Mouse (Mus musculus): Measurements from ENCODE around the gene Bckdha. TPM values are rescaled to one million over a fixed set of nuclear protein-coding genes. Genes with fewer than 3 reads are reported as not detected.

Gene Bckdha
- total and polyA plus RNA-seq, 3 experiments, result 27.0 to 33.1 TPM; not detected in 1

GRCm38 (mm10) chr7:25705801-25706251, 47.0 kb upstream of the Bckdha start:
- TF ChIP-seq RCOR1 (IDR thresholded peaks at IDR 0.05; ENCODE audit: low read depth, low read length) (no peak), USF1 (IDR thresholded peaks at IDR 0.05; ENCODE audit: low read depth, low read length) (no peak), POLR2AphosphoS5 (IDR thresholded peaks at IDR 0.05; ENCODE audit: borderline replicate concordance, low read depth, low read length) (no peak), TBP (IDR thresholded peaks at IDR 0.05; ENCODE audit: low read depth, low read length) (no peak), RAD21 (IDR thresholded peaks at IDR 0.05; ENCODE audit: low read depth, low read length) (no peak), ZNF384 (IDR thresholded peaks at IDR 0.05; ENCODE audit: low read depth, low read length) (no peak), MYC (IDR thresholded peaks at IDR 0.05; ENCODE audit: low read depth, low read length) (no peak), TAL1 (IDR thresholded peaks at IDR 0.05; ENCODE audit: low read length) (no peak), MYB (IDR thresholded peaks at IDR 0.05; ENCODE audit: low read depth, low read length) (no peak), TCF12 (IDR thresholded peaks at IDR 0.05; ENCODE audit: low read depth, low read length) (no peak), MAZ (IDR thresholded peaks at IDR 0.05; ENCODE audit: low read depth, low read length) (no peak), SIN3A (IDR thresholded peaks at IDR 0.05; ENCODE audit: low read length) (no peak), KAT2A (conservative IDR thresholded peaks at IDR 0.05; ENCODE audit: low read depth, low read length) (no peak), ETS1 (IDR thresholded peaks at IDR 0.05; ENCODE audit: low read depth, low read length) (no peak), ZMIZ1 (IDR thresholded peaks at IDR 0.05; ENCODE audit: low read depth, low read length) (no peak; the same call in 1 of the 2 replicates), NRF1 (IDR thresholded peaks at IDR 0.05; ENCODE audit: insufficient read depth, low read depth, low read length, poor library complexity, severe bottlenecking) (no peak), MEF2A (IDR thresholded peaks at IDR 0.05; ENCODE audit: extremely low read depth, insufficient replicate concordance, low read depth, low read length, poor library complexity, severe bottlenecking) (no peak), BHLHE40 (IDR thresholded peaks at IDR 0.05; ENCODE audit: borderline replicate concordance, low read depth, low read length) (no peak), CHD1 (IDR thresholded peaks at IDR 0.05; ENCODE audit: low read depth, low read length) (no peak)
- H3K36me3 ChIP-seq (ENCODE audit: control insufficient read depth in 1 of 2, insufficient read depth in 2 of 2, low read length in 2 of 2), result peaks cover 13 to 17% of the 10 kb centered on the region in 2 experiments
- H3K27me3 ChIP-seq (ENCODE audit: control insufficient read depth in 1 of 2, insufficient read depth in 2 of 2, low read length in 2 of 2), result no peaks in the 10 kb centered on the region
- no peak for DNase-seq (ENCODE audit: low read depth, low spot score)
- H3K9ac ChIP-seq (ENCODE audit: control insufficient read depth, low read depth, low read length, poor library complexity, severe bottlenecking), result no peak overlapping the region
- peaks cover 5% of the 10 kb centered on the region; the same call in 1 of the 2 replicates for H3K79me2 ChIP-seq (ENCODE audit: control insufficient read depth, insufficient read depth, low read length, poor library complexity)
- H3K27ac ChIP-seq (ENCODE audit: control insufficient read depth, low read depth, low read length), result no peak overlapping the region
- H3K4me3 ChIP-seq (ENCODE audit: control insufficient read depth in 1 of 2, insufficient read depth in 1 of 2, low read depth in 2 of 2, low read length in 2 of 2), result no peak overlapping the region
- H3K9me3 ChIP-seq (replicated peaks; ENCODE audit: insufficient read depth, low read length), result no peaks in the 10 kb centered on the region
- peaks cover 0 to 2% of the 10 kb centered on the region in 2 experiments; a peak in 1 of 4 replicates for H3K4me1 ChIP-seq (ENCODE audit: control insufficient read depth in 1 of 2, insufficient read depth in 2 of 2, low read length in 2 of 2)

- peaks cover 0 to 2% of the 10 kb centered on the region in 2 experiments; a peak in 1 of 4 replicates for H3K4me1 ChIP-seq (ENCODE audit: control insufficient read depth in 1 of 2, insufficient read depth in 2 of 2, low read length in 2 of 2)
- peak; percentile 27 for DNase-seq (ENCODE audit: low read depth, low spot score)
- no peak overlapping the region for H3K9ac ChIP-seq (ENCODE audit: control insufficient read depth, low read depth, low read length, poor library complexity, severe bottlenecking)
- no peak overlapping the region for H3K4me3 ChIP-seq (ENCODE audit: control insufficient read depth in 1 of 2, insufficient read depth in 1 of 2, low read depth in 2 of 2, low read length in 2 of 2)
- peaks cover 17% of the 10 kb centered on the region in 2 experiments for H3K36me3 ChIP-seq (ENCODE audit: control insufficient read depth in 1 of 2, insufficient read depth in 2 of 2, low read length in 2 of 2)
- no peaks in the 10 kb centered on the region for H3K9me3 ChIP-seq (replicated peaks; ENCODE audit: insufficient read depth, low read length)
- H3K79me2 ChIP-seq (ENCODE audit: control insufficient read depth, insufficient read depth, low read length, poor library complexity), result peaks cover 9% of the 10 kb centered on the region; the same call in 1 of the 2 replicates
- H3K27ac ChIP-seq (ENCODE audit: control insufficient read depth, low read depth, low read length), result no peak overlapping the region
- H3K27me3 ChIP-seq (ENCODE audit: control insufficient read depth in 1 of 2, insufficient read depth in 2 of 2, low read length in 2 of 2), result no peaks in the 10 kb centered on the region
- TF ChIP-seq E2F4 (IDR thresholded peaks at IDR 0.05; ENCODE audit: borderline replicate concordance, low read depth, low read length) (no peak), POLR2A (IDR thresholded peaks at IDR 0.05; ENCODE audit: control insufficient read depth in 1 of 2, insufficient read depth in 1 of 2, low read depth in 1 of 2, low read length in 2 of 2, poor library complexity in 1 of 2) (peak in 1 of 2 experiments; percentile 49; a peak in 2 of 4 replicates)
Observed at GRCm38 (mm10) chr7:25704716-25705364, 46.1 kb upstream of the Bckdha start.

Measured in MEL (cell line).